Mouse (Mus musculus) stomach, postnatal 0 days (tissue): ENCODE measurements around the gene Nell1. TPM values are rescaled to one million over a fixed set of nuclear protein-coding genes. Genes with fewer than 3 reads are reported as not detected.

Experiments
- ATAC-seq: fragments of 200-750 bp; cut with Nextera tagmentation; 2 replicates; pipeline ENCODE4 v1.8.0; 2017; ENCODE audit not compliant: low FRiP score, low TSS enrichment
- DNase-seq: peaks from one replicate; pipeline ENCODE4 v3.0.0-alpha.2; 2016; ENCODE audit warnings: low spot score
- H3K27ac ChIP-seq: fragments of 300-500 bp; sonication (generic); replicated peaks from 2 replicates; pipeline ENCODE4 v1.5.1; 2014; ENCODE audit warnings: mild to moderate bottlenecking, control low read depth
- H3K27me3 ChIP-seq: fragments of 300-500 bp; sonication (generic); 2 replicates; pipeline ENCODE4 v1.6.1; 2014; ENCODE audit warnings: low read length; ENCODE audit not compliant: control insufficient read depth, insufficient read depth
- H3K36me3 ChIP-seq: fragments of 300-500 bp; sonication (generic); 2 replicates; pipeline ENCODE4 v1.6.1; 2014; ENCODE audit warnings: low read length, mixed read lengths; ENCODE audit not compliant: control insufficient read depth, insufficient read depth
- H3K4me1 ChIP-seq: fragments of 300-500 bp; sonication (generic); replicated peaks from 2 replicates; pipeline ENCODE4 v1.6.1; 2014; ENCODE audit warnings: antibody characterized with exemption; ENCODE audit not compliant: control insufficient read depth, insufficient read depth
- H3K4me2 ChIP-seq: fragments of 300-500 bp; sonication (generic); replicated peaks from 2 replicates; pipeline ENCODE4 v1.6.1; 2014; ENCODE audit warnings: low read depth, mild to moderate bottlenecking, control low read depth, moderate library complexity
- H3K4me3 ChIP-seq: fragments of 300-500 bp; sonication (generic); 2 replicates; pipeline ENCODE4 v1.5.1; 2014; ENCODE audit warnings: low read depth, low read length, control low read depth
- H3K9ac ChIP-seq: fragments of 300-500 bp; sonication (generic); 2 replicates; pipeline ENCODE4 v1.6.1; 2014; ENCODE audit warnings: mild to moderate bottlenecking, low read length, control low read depth, mixed read lengths
- H3K9me3 ChIP-seq: fragments of 300-500 bp; sonication (generic); 2 replicates; pipeline ENCODE4 v1.6.1; 2016; ENCODE audit warnings: low read length; ENCODE audit not compliant: control insufficient read depth
- CTCF ChIP-seq: IDR thresholded peaks from 2 replicates; pipeline ENCODE4 v1.5.1; 2016; ENCODE audit warnings: antibody characterized with exemption, low read depth, mild to moderate bottlenecking, moderate library complexity
- EP300 ChIP-seq: optimal IDR thresholded peaks from 2 replicates; pipeline ENCODE3; 2016; ENCODE audit warnings: antibody characterized with exemption
- WGBS: fragments of 180-500 bp; shearing (Covaris S2); extraction: QIAGEN DNeasy Blood & Tissue Kit; methylation state at CpG from one replicate; pipeline ENCODE4 v1.1.7; 2014; 5-methylcytosine and 5-hydroxymethylcytosine counted together
- polyA plus RNA-seq: library from polyadenylated mRNA; unstranded; fragments of >200 nt; fragmentation: Nextera tagmentation; extraction: Ambion mirVana; gene quantifications from 2 replicates; pipeline ENCODE4 v1.2.1, GENCODE M21; 2015

Gene Nell1
- polyA plus RNA-seq, 1 experiment from 2014 or later: 1.8 TPM

- DNase-seq: no peak
- H3K27ac ChIP-seq: no peak overlapping the region
- no peak overlapping the region for H3K9ac ChIP-seq
- H3K4me1 ChIP-seq: no peaks in the 10 kb centered on the region
- ATAC-seq: no peak
- H3K4me2 ChIP-seq: no peak overlapping the region
- H3K36me3 ChIP-seq: no peaks in the 10 kb centered on the region
- TF ChIP-seq EP300 (no peak), CTCF (no peak)
- H3K27me3 ChIP-seq: no peaks in the 10 kb centered on the region
- H3K9me3 ChIP-seq: no peaks in the 10 kb centered on the region
- no peak overlapping the region for H3K4me3 ChIP-seq
- 77% methylated on average over 1 of the region's 1 CpGs for WGBS
These were observed 700.8 kb downstream of the Nell1 start for GRCm38 (mm10) chr7:50675444-50675843.

DNA sequence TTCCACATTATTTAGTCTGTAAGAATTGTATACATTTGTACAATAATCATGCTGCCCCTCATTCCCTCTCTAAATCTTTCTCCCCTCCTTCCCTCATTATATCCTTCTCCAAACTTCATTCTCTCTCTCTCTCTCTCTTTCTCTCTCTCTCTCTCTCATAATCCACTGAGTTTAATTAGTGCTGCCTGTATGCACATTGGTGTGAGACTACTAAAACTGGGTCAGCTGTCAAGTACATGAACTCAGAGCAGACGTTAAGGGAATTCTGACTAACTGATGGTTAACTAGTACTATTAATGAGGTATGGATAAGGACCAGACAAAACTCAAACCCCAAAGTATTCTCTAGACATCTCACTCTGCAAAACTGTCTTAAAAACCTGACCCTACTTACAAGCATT, 702.8 kb downstream of the Nell1 start:
- Histone ChIP-seq H3K9me3 (no peaks in the 10 kb centered on the region), H3K4me3 (no peak overlapping the region), H3K4me1 (no peaks in the 10 kb centered on the region), H3K27me3 (no peaks in the 10 kb centered on the region), H3K4me2 (no peak overlapping the region), H3K27ac (no peak overlapping the region), H3K36me3 (no peaks in the 10 kb centered on the region), H3K9ac (no peak overlapping the region)
- DNase-seq: no peak
- 73% methylated on average over 1 of the region's 1 CpGs for WGBS
- TF ChIP-seq EP300 (no peak), CTCF (no peak)
- ATAC-seq: no peak

DNA sequence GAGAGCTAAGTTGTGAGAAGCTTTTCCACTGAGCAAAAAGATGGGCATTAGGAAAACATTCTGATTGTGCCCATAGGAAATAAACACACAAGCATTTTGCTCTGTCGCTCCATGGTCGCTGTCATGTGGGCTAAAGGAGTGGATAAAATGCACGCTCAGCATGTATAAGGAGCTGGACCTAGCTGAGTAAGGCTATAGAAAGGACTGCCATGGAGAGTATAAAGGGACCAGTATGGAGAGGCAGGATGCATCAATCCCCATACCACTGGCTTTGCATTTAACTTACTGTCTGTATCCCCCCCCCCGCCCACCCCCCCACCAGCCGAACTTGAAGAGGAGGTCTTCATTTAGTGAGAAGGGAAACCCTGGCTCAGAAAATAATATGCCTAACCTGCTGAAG, 711.7 kb downstream of the Nell1 start:
- H3K27me3 ChIP-seq: no peaks in the 10 kb centered on the region
- TF ChIP-seq EP300 (no peak), CTCF (no peak)
- no peak overlapping the region for H3K9ac ChIP-seq
- no peaks in the 10 kb centered on the region for H3K4me1 ChIP-seq
- H3K36me3 ChIP-seq: no peaks in the 10 kb centered on the region
- H3K4me3 ChIP-seq: no peak overlapping the region
- ATAC-seq (no peak), DNase-seq (no peak)
- WGBS: 77% methylated on average over 5 of the region's 5 CpGs
- no peak overlapping the region for H3K27ac ChIP-seq
- no peak overlapping the region for H3K4me2 ChIP-seq
- H3K9me3 ChIP-seq: no peaks in the 10 kb centered on the region

DNA sequence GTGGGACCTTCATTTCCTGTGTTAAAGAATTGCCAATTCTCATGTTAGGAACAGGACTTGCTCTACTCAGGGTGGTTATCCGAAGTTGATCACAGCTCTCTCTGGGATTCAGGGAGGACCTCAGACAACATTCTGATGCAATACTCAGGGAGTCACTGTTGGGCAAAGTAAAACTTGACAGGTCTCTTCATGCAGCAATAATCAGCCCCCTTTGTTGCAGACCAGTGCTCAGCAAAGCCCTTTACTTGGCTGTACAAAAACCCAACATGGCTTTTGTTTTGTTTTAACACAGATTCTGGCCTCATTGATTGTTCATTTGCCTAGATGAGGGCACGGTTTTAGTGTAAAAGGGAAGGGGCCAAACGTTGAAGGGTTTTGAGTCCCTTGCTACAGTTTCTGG, 750.5 kb downstream of the Nell1 start:
- Histone ChIP-seq H3K36me3 (no peaks in the 10 kb centered on the region), H3K4me2 (no peak overlapping the region), H3K9me3 (no peaks in the 10 kb centered on the region), H3K9ac (no peak overlapping the region), H3K27me3 (no peaks in the 10 kb centered on the region), H3K4me1 (no peaks in the 10 kb centered on the region), H3K4me3 (no peak overlapping the region), H3K27ac (no peak overlapping the region)
- no peak for DNase-seq
- WGBS: 61% methylated on average over 3 of the region's 3 CpGs
- no peak for TF ChIP-seq CTCF
- TF ChIP-seq EP300: no peak
- ATAC-seq: no peak

DNA sequence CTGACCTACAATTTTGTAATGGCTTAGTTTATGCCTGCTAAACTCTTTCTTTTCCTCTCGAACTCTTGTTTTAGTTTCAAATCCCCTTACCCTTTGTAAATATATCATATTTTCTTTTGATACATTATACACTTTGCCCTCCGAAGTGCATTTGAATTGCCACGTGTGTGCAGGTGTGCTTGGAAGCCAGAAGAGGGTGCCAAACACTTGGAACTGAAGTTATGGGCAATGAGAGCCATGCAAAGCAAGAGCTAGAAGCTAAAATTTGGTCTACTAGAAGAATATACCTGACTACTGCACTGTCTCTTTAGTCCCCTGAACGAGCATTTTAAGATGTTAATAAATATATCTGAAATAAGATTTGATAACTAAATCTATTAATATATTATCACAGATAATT, 756.3 kb downstream of the Nell1 start:
- Histone ChIP-seq H3K4me1 (no peaks in the 10 kb centered on the region), H3K9ac (no peak overlapping the region), H3K4me3 (no peak overlapping the region), H3K36me3 (no peaks in the 10 kb centered on the region), H3K4me2 (no peak overlapping the region), H3K9me3 (no peaks in the 10 kb centered on the region), H3K27me3 (no peaks in the 10 kb centered on the region), H3K27ac (no peak overlapping the region)
- no peak for ATAC-seq
- TF ChIP-seq CTCF: peak; percentile 48
- no peak for TF ChIP-seq EP300
- no peak for DNase-seq
- WGBS: 48% methylated on average over 4 of the region's 4 CpGs

- no peaks in the 10 kb centered on the region for H3K4me1 ChIP-seq
- ATAC-seq (no peak), DNase-seq (no peak)
- no peaks in the 10 kb centered on the region for H3K36me3 ChIP-seq
- H3K4me2 ChIP-seq: no peak overlapping the region
- no peak overlapping the region for H3K27ac ChIP-seq
- 75% methylated on average over 3 of the region's 3 CpGs for WGBS
- no peak overlapping the region for H3K9ac ChIP-seq
- H3K27me3 ChIP-seq: no peaks in the 10 kb centered on the region
- no peak overlapping the region for H3K4me3 ChIP-seq
- H3K9me3 ChIP-seq: no peaks in the 10 kb centered on the region
- no peak for TF ChIP-seq EP300
These were observed 780.9 kb downstream of the Nell1 start for GRCm38 (mm10) chr7:50755516-50755915.
